Mouse (Mus musculus) ovary, postnatal 36 days (tissue): ENCODE measurements around the gene Fam83g.

Source experiments
- DNase-seq: peaks from one replicate; pipeline ENCODE4 v3.0.0; 2022; ENCODE audit warnings: low spot score, mixed read lengths

Fam83g gene

DNA sequence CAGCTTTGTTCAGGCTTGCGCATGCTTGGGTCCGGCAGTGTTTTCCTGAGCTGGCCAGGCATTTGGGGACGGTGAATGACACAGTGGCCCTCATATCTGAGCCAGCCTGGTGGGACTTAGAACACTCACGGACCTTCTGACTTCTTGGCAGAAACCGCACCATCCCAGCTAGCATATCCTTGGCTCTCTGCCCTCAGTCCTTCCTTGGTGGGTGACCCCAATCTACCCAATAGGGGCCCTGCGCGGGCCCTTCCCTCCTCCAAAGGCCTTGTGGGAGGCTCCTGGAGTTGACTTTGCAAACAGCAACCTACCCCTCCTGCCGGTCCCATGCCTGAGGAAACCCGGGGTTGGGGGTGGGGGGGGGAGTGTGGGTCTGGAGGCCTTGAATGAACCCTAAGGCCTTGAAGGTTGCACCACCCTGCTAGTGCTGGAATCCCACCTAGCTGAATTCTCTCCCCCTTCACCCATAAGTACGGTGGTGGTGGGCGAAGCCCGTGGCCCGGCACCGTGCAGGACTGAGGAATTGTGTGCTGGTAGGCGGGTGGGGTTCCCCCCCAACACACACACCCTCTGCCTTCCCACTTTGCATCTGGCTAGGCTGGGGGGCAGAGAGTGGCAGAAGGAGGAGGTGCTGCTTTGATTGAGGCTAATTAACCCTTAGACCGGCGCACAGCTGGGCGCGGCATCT lies 9.6 kb upstream of the Fam83g start:
- DNase-seq: no peak

DNA sequence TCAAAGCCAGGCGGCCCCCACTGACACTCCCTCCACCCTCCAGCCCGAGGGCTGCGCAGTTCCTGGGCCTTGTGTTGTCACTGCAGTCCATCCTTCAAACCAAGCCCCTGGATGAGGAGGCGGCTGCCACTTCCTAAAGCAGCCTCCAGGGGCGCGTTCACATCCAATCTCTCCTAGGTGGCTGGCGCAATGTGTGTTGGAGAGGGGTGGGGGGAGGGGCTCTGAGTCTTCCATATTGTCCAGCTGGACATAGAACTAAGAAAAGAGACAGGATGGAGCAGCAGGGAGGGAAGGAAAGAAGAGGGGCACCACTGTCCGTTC lies 9.1 kb upstream of the Fam83g start:
- DNase-seq: peak; percentile 36

DNA sequence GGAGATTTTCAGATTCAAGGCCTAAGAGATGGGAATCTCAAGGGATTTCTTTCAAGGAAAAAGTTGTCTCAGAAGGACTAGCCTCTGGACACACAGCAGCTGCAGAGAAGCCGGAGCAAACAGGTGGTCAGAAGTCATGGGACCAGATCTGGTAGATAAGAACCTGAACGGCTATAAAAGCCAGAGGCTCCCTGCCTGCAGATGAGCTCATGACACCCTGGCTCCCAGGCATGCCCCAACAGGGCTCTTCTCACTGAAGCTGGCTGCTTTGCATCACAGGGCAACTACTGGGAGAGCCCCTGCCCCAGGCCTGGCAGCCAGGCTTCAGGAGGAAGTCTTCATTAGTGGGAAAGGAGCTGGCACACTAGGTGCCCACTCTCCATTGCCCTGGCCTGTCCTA lies 8.6 kb upstream of the Fam83g start:
- no peak for DNase-seq

DNA sequence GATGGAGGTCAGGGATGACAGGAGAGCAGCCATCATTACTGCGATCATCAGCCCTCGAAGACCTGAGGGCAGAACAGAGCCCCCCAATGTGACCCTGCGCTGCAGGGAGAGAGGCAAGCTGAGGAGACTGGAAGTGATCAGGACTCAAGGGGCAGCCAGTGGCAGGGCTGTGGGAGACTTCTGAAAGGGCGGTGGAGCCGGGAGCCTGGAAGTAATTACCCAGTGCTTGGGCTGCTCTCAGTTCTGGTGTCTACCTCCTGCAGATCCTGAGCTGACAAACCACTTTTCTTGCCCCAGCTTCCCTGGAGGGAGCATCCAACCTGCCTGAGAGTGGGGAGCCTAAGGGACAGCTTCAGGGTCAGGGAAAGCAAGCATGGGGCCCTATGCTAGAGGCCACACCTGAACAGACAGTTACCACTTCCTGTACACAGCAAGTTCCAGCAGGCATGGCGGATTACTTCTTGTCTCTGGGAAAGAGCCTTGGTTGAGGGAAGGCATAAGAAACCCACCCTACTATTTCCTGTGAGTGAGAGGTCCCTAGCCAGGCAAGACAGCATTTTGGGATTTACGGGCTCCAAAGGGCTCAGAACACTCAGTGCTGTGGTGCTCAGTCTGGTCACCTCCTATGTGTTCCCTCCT lies 7.6 kb upstream of the Fam83g start:
- no peak for DNase-seq

DNA sequence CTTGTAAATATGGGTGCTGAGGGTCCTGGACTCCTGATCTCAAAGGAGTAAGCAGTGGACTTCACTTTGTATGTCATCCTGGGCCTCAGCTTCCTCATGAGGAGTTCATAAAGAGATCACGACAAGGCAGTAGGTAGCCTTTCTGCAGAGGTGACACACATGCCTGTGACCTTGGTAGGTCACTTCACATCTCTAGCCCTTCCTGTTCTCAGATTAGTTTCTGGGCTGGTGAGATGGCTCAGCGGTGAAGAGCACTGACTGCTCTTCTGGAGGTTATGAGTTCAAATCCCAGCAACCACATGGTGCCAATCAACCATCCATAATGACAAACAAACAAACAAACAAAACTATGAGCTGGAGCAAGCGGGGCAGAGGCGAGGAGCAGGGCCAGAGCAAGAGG lies 6.2 kb upstream of the Fam83g start:
- no peak for DNase-seq

DNA sequence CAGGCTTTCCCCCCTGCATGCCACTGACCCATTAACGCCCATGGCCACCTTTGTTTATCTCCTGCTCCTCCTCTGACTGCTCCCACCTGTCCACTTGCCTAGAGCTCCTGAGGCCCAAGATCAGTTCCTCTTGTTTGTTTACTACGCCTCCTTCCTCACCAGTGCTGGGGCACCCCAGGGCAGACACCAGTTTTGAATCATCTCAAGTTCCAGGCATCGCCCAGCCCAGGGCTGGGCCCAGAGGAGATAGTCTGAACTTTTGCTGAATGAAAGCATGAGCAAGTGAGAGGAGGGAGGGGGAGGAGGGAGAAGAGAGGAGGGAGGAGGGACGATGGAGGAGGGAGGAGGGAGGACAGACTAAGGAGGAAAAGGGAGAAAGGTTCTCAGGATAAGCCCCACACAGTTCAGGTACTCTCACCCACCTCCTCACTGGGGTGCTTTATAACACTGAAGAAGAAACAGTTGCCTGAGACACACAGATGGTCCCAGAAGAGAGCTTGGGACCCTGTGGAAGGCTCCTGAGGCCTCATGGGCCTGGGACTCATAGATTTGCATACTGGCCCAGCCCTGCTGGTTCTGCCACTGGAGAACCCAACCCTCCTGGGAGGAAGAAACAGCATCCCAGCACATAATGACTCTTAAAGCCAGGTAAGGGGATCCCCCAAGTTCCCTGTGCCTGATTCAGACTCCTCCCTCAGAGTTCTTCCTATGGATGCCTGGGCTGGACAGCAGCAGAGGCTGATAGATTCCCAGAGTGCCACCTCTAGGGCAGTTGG lies 4.6 kb upstream of the Fam83g start:
- no peak for DNase-seq

DNA sequence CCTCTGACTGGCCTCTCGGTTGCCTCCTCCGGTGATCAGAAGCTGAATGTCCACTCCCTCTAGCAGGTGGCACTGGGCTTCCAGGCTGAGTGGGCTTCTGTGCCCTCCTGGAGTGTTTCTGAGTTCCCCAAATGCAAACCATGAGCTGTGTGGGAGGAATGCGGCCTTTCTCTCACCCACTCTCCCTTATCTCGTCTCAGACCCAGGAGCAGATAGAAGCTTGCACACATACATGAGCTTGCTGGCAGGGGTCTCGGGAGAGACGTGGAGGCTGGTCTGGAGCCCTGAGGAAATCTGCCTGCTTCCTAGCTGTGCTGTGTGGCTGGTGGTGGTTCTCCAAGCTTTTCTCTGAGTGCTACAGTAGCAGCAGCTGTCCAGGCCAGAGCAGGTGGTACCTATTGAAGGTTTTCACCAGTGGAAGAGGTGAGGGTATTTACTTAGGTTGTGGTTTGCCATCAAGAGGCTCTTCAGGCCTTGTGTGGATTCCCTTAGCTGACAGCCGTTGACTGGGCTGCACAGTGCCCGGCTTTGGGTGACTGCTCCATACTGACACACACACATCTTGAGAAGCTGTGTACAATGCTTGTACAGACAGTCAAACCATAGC lies 1.3 kb downstream of the Fam83g start:
- no peak for DNase-seq

DNA sequence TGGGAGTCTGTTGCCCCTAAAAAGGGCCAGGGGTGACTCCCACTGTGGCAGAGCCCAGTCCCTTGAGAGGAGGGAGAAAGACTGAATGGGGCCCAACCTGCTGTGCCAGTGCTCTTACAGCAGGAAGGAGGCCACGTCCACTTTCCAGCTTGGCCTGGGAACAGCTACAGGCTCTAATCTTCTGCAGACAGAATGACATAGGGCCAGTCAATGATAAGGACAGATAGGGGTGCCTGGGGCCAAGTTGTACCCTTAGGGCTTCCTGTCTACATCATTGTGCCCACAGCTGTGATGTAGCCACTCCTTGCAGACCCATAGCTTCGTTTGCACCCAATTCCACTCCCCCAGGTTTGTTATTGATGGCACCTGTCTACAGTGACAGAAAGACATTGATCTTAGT lies 2.2 kb downstream of the Fam83g start:
- no peak for DNase-seq

DNA sequence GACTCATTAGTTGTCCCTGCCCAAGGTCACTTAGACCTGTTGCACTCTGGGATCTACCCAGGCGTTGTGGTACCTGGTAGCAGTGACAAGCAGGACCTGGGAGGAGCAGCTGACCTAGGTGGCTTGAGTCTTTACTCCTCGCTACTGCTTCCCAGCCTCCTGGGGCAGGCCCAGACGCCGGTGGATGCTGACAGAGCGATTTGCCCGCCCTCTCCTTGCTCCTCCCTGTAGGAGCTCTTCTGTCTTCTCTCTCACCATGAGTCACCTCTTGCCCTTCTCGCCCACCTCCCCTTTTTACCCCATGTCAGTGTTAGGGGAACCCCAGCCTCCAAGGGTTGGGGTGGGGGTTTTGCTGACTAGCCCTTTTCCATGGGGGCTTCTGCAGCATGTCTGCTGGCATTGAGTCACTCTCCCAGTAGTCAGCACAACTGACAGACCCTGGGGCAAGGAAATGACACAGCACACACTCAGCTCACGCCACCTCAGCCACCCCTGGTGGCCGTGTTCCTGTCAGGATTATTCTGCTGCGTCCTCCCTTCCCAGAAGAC lies 3.1 kb downstream of the Fam83g start:
- no peak for DNase-seq

DNA sequence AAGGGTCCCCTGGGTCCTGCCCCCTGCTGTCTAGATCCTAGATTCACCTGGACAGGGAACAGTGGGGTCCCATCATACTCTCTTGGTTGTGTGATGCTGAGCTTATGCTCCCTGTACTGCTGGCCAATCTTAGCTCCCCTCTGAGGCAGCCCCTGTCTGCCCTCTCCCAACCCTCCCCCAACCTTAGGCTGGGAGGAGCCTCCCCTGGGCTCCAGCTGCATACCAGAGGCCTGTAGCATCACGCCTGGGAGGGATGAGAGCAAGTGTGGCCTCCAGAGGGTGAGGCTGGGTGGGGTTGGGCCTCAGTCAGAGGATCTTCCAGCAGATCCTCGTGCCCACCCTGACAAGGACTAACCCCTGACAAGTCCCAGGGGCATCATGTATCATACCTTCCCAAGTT lies 3.7 kb downstream of the Fam83g start:
- no peak for DNase-seq

DNA sequence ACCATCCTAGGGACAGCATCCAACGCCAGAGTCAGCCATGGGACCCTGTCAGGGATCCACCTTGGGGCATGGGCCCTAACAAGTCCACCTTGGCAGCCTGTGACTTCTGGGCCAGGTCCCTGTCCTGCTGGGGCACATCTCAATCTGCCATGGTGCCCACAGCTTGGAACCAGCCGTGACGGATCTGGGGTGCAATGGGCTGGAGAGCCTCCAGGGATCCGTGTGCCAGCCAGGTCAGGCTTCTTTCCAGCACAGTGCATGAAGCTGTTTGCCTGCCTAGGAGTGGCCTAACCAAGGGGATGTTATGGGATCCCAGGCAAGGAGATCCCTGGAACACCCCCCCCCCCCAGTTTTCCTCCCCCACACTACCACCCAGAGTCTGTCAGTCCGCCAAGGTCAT lies 9.1 kb downstream of the Fam83g start:
- DNase-seq: no peak

DNA sequence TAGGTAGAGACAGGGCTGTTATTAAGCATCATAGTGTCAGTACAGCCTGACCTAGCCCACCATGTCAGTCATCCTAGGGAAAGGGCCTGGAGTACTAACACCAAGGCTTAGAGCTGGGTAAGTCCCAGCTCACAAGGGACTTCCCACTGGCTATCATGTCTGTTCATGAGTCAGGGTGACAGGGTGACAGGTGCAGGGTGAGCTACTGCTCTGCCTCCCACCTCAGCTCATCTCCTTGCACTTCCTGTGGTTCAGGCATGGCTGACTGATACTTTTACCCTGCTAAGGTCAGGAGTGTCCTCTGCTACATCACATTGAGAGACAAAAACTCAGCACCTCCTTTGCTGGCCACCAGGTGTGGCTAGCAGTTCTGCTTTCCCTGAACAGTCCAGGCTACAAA lies 15.0 kb downstream of the Fam83g start:
- DNase-seq: no peak

DNA sequence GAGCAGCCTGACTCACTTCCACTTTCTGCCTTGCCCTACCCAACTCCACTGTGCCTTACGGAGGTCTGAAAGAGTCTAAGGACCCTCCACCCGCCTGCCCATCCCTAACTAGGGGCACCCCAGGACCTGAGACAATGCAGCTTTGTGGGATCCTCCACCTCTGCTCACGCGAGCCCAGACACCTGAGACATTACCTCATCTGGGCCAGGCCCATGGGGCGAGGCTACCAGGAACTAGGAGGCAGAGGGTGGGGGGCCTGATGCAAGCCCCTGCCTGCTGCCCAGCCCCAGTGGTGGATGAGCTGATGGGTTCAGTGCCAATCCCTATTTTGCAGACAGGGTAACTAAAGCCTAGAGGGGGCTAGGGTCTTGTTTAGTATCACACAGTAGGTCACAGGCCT lies 15.6 kb downstream of the Fam83g start:
- no peak for DNase-seq

DNA sequence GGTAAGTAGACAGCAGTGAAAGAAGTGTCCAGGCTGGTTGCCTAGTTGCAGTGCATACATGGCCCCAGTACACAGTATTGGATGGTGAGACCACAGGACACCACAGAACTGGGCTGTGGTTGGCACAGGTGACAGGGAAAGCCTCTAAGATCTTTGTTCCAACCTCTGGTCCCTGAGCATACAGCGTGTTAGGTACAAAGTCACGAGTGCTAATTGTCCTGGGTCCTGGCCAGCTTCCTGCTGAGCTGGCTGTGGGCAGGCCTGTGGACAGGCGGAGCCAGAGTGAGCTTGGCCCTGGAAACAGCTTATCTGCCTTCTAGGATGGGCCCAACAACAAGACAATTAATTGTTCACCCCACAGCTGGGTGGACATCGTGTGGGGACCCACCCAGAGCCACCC lies 16.0 kb downstream of the Fam83g start:
- peak; percentile 26 for DNase-seq

DNA sequence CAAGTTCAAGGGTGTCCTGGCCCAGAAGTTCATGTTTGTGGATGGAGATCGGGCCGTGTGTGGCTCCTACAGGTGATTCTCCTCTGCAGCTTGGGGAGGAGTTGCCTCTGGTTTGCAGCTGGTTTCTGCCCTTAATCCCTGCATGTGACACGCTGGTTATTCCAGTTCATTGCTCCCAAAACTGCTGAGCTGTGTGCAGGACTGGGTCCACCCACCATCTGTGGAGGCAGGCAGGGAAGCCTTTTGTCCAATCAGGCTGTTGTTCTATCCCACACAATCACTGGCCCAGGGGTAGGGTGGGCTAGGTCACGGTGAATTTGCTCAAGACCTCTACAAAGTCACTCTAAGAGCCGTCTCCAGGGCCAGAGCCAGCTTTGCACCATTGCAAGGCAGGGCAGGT lies 17.8 kb downstream of the Fam83g start:
- DNase-seq: no peak

DNA sequence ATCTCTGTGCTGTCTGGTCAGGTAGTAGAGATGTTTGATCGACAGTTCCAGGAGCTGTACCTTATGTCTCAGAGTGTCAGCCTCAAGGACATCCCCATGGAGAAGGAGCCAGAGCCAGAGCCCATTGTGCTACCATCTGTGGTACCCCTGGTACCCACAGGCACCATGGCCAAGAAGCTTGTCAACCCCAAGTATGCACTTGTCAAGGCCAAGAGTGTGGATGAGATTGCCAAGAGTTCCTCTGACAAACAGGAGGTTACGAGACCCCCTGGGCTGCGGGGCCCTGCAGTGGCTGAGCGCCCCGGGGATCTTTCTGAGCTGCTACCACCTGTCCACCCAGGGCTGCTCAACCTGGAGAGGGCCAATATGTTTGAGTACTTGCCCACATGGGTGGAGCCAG lies 18.6 kb downstream of the Fam83g start:
- no peak for DNase-seq

DNA sequence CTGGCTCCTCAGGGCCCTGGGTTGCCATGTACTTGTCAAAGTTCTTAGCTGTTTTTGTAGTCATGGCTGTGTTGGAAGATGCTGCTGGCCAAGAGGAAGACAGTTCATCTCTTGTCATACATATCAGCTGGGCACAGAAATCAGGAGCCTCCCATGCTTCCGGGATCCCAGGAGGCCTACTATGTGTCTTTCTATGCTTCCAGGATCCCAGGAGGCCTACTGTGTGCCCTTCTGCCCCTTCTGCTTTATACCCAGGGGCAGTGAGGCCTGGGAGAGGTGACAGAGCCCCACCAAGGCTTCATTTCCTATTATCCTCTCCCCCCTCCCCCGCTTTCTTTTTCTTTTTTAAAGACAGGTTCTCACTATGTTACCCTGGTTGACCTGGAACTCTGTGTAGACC lies 21.7 kb downstream of the Fam83g start:
- DNase-seq: no peak

DNA sequence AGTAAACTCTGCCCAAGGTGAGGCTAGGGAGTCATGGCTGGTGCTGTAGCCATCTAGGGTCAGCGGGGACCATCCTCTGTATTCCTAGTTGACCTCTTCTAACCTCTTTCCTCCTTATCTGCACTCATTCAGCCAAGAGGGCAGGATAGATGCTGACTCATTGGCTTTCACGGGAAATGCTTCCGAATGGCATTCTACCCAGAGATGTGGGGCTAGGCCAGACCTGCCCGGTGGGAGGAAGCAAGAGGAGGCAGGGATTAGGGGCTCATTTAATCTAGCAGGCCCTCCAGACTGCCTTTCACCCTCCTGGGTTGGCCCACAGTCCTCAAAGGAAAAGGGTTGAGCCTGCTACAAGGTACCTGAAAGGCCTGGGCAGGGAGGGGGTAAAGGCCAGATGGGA lies 22.3 kb downstream of the Fam83g start:
- no peak for DNase-seq

DNA sequence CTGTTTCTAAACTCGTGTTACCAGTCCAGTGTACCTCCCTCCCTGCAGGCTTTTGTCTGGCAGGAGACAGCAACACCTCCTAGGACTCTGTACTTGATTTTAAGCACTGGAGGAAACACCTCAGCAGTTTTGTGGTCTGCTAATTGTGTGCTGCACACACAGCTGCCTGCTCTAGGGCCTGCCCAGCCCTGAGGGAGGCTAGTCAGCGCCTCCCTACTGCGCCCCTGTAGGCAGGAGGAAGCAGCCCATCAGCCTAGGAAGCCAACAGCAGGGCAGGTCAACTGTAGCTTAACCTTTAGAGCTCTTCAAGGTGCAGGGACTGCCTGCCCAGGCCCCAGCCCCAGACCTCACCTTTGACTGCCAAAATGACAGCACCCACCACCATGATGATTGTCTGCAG lies 25.0 kb downstream of the Fam83g start:
- no peak for DNase-seq

DNA sequence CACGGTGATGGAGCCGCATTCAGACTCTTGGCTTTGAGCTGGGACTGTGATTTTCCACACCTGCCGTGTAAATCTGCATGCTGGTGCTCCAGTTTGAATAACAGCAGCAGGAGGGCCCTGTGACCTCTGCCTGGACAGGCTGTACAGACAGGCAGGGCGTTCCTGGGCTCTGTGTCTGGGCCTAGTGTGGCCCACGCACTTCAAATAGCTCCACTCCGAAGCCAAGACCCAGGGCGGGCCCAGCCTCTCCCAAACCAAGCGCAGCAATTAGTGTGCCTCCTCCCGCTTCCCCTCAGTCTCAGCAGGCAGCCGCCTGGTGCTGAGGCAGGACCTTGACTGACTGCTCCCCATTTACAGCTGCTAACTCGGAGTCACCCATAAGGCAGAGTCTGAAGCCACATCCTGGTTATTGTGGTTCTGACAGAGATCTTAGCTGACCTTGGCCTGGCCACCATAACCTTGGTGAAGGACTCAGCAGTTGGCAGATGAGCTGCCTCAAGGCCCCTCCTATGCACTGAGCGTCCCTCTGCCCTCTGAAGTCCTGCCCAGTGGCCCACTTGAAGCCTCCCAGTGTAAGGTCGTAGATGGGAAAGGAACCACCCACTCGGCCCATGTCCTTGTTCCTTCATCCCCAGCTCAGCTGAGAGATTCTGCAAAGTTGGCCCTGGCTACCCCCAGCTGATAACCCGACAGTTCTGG lies 29.4 kb downstream of the Fam83g start:
- DNase-seq: peak; percentile 56

DNA sequence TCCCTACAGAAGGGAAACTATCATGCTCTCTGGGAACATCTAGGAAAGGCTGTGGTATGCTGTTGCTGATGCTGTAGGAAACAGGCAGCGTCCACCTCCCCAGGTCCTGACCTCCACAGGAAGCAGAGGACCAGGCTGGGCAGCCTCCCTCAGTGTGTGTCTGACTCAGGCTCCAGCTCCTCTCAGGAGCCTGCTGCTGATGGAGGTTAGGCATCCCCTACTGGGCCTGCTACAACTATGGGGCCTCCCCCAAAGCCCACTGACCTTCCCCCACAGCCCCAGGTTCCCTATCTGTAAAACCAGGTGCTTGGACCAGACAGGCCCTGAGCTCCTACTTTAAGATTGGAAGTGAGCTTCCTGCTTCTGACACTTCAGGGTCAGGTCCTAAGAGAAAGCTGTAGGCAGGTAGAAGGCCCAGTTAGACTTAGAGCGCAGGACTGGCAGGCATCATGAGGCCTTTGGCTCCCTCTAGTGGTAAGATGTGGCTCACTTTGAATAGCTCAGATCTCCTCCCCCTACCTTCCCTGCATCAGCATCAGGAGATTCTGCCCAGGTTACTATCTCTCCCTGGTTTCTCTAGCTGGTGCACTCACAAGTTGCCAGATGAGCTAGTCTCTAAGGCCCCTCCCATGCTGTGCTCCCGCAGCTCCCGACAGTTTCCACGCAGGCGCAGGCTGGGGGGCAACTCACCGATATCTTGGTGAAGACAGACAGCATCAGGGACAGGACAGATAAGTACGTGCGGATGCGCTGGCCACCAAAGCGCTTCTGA lies 30.6 kb downstream of the Fam83g start:
- DNase-seq: peak; percentile 43
